Mouse (Mus musculus) forebrain, embryonic 15.5 days (tissue): ENCODE data around the gene Olfr513. TPM values are rescaled to one million over a fixed set of nuclear protein-coding genes. Genes with fewer than 3 reads are reported as not detected.

Experiments
- ATAC-seq: fragments of 200-750 bp; cut with Nextera tagmentation; replicated peaks from 2 replicates; pipeline ENCODE4 v1.8.0; 2017; ENCODE audit warnings: mild to moderate bottlenecking, moderate TSS enrichment, moderate library complexity
- H3K27ac ChIP-seq: fragments of 300-500 bp; sonication (generic); replicated peaks from 2 replicates; pipeline ENCODE4 v1.5.1; 2015; ENCODE audit warnings: mild to moderate bottlenecking, inconsistent platforms
- H3K27me3 ChIP-seq: fragments of 300-500 bp; sonication (generic); 2 replicates; pipeline ENCODE4 v1.6.1; 2015; ENCODE audit warnings: inconsistent platforms
- H3K36me3 ChIP-seq: fragments of 300-500 bp; sonication (generic); 2 replicates; pipeline ENCODE4 v1.6.1; 2015; ENCODE audit warnings: mild to moderate bottlenecking, inconsistent platforms
- H3K4me1 ChIP-seq: fragments of 300-500 bp; sonication (generic); 2 replicates; pipeline ENCODE4 v1.6.1; 2015; ENCODE audit warnings: inconsistent platforms
- H3K4me2 ChIP-seq: fragments of 300-500 bp; sonication (generic); replicated peaks from 2 replicates; pipeline ENCODE4 v1.6.1; 2015; ENCODE audit warnings: mild to moderate bottlenecking, inconsistent platforms
- H3K4me3 ChIP-seq: fragments of 300-500 bp; sonication (generic); 2 replicates; pipeline ENCODE4 v1.5.1; 2015; ENCODE audit warnings: mild to moderate bottlenecking, inconsistent platforms
- H3K9ac ChIP-seq: fragments of 300-500 bp; sonication (generic); replicated peaks from 2 replicates; pipeline ENCODE4 v1.6.1; 2015; ENCODE audit warnings: mild to moderate bottlenecking, inconsistent platforms
- H3K9me3 ChIP-seq: fragments of 300-500 bp; sonication (generic); 2 replicates; pipeline ENCODE4 v1.6.1; 2016; ENCODE audit warnings: inconsistent platforms
- WGBS: fragments of 180-500 bp; shearing (Covaris S2); methylation state at CpG from one replicate; pipeline ENCODE4 v1.1.7; 2015; ENCODE audit warnings: mixed read lengths; 5-methylcytosine and 5-hydroxymethylcytosine counted together
- polyA plus RNA-seq: library from polyadenylated mRNA; unstranded; fragments of >200 nt; fragmentation: Nextera tagmentation; extraction: Ambion mirVana; gene quantifications from 2 replicates; pipeline ENCODE4 v1.2.1, GENCODE M21; 2015

The Olfr513 gene
- not detected in 2 replicates for polyA plus RNA-seq

DNA sequence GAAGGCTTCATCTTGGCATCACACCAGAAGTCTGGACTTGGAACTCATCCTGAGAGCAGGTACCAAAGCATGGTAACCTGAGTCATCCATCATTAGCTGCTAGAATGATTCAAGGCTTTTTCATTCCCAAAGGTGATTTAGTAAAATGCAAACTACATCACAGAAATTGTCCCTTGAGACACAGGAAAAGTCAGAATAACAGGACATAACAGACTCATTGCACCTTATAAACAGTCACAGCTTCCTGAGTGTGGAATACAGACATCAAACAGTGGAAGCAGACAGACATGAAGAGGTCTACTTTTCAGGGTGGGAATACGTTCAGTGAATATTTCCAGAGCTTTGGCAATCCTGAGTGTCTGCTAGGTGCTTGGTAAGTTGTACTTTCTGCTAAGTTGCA lies at the start of gene Olfr513:
Olfr513 (plus strand) TSS at position 301 of the 400 bp plus-strand sequence.
- H3K9ac ChIP-seq = no peak within 1 kb of the TSS
- H3K4me3 ChIP-seq = no peak within 1 kb of the TSS
- WGBS = 84% methylated on average over 1 of the region's 1 CpGs
- no peak for ATAC-seq
- no peaks in the 10 kb centered on the region for H3K9me3 ChIP-seq
- no peaks in the 10 kb centered on the region for H3K4me1 ChIP-seq
- H3K4me2 ChIP-seq = no peak within 1 kb of the TSS
- no peaks in the 10 kb centered on the region for H3K36me3 ChIP-seq
- H3K27ac ChIP-seq = no peak within 1 kb of the TSS
- H3K27me3 ChIP-seq = no peaks in the 10 kb centered on the region

DNA sequence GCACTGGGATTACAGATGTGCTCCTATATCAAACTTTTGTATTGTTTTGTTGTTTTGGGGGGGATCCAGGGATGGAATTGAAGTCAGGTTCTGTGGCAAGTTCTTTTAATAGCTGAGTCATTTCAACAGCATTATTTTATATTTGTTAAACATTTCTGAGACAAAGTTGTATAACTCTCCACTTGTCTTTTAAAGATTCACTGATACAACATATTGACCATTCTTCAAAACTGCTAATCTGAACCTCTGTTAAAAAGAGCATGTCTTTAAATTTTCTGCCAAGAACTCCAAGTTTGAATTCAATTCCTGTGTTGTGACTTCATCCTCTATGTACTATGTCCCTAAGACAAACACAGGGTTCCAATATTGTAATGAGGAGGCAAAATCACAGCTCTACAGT lies 37.8 kb upstream of the Olfr513 start, which contains the start of gene Olfr512:
Olfr512 (plus strand) TSS at position 301 of the 400 bp plus-strand sequence.
- Histone ChIP-seq H3K4me1 (no peaks in the 10 kb centered on the region), H3K9me3 (no peaks in the 10 kb centered on the region), H3K27ac (no peak within 1 kb of the TSS), H3K4me3 (no peak within 1 kb of the TSS), H3K36me3 (no peaks in the 10 kb centered on the region), H3K9ac (no peak within 1 kb of the TSS), H3K27me3 (no peaks in the 10 kb centered on the region), H3K4me2 (no peak within 1 kb of the TSS)
- ATAC-seq = no peak

DNA sequence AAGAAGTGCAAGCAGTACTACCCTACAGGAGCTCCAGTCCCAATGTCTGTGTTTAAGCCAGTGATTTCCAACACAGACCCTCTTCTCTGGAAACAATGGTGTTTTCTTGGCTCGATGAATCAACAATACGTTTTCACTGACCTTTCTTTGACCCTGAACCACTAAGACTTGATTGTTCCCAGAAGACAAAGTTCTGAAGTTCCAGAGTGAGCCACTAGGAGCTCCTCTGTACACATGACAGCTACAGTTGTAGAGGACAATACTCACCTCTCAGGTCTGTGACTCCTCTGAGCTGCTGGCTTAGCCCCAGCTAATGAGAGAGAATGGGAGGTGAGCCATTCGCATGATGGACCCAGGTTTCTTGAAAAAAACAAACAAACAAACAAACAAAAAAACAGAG lies 9.6 kb downstream of the Olfr513 start:
- Histone ChIP-seq H3K36me3 (no peaks in the 10 kb centered on the region), H3K4me3 (no peak overlapping the region), H3K9me3 (no peaks in the 10 kb centered on the region), H3K9ac (no peak overlapping the region), H3K4me2 (no peak overlapping the region), H3K27ac (no peak overlapping the region), H3K4me1 (no peaks in the 10 kb centered on the region), H3K27me3 (no peaks in the 10 kb centered on the region)
- WGBS = 26% methylated on average over 3 of the region's 3 CpGs
- ATAC-seq = no peak

DNA sequence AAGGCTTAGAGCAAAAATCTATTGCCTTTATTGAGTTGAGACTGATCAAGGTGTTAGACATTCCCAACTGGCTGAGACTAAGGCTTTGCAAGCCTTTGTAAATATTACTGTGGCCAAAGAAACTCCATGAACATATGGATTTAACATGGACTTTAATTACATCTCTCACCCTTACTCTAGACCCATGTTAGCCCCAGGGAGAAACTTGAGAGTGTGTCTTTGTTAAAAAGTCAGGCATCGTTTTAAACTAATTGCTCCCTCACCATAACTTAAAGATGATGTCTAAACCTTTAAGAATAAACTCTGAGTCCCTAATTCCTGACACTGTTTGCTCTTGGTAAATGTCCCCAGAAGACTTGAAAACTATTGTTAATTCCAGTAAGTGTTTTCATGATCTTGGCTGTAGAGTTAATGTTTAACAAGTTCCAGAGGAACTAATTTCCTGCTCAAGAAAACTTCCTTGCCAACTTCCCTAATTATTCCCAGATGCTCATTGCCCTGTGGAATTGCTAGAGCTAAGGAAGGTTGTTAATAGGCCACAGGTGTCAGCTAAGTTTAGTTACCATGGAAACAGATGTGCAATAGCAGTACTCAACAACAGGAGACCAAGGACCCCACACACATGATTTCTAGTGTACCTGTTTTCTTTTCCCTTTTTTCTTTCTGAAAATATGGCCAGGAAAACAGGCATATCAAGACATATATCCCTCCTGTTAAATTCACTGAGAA lies 46.6 kb downstream of the Olfr513 start:
- no peak for ATAC-seq
- no peaks in the 10 kb centered on the region for H3K27me3 ChIP-seq
- H3K9ac ChIP-seq = no peak overlapping the region
- H3K27ac ChIP-seq = no peak overlapping the region
- H3K4me1 ChIP-seq = no peaks in the 10 kb centered on the region
- H3K9me3 ChIP-seq = no peaks in the 10 kb centered on the region
- H3K4me2 ChIP-seq = no peak overlapping the region
- no peak overlapping the region for H3K4me3 ChIP-seq
- 44% methylated on average over 1 of the region's 1 CpGs for WGBS
- H3K36me3 ChIP-seq = no peaks in the 10 kb centered on the region

Other genes starting within 250 kb of the Olfr513 start
- not detected in 2 replicates for gene Olfr502, start 225.9 kb upstream of the Olfr513 start, polyA plus RNA-seq
- not detected in 2 replicates for gene Olfr503, start 206.4 kb upstream of the Olfr513 start, polyA plus RNA-seq
- not detected in 2 replicates for gene Olfr504, start 185.2 kb upstream of the Olfr513 start, polyA plus RNA-seq
- not detected in 2 replicates for gene Olfr506, start 140.2 kb upstream of the Olfr513 start, polyA plus RNA-seq
- not detected in 2 replicates for gene Olfr507, start 129.2 kb upstream of the Olfr513 start, polyA plus RNA-seq
- gene Olfr508, start 121.0 kb upstream of the Olfr513 start, polyA plus RNA-seq = not detected in 2 replicates
- not detected in 2 replicates for gene Olfr509, start 99.1 kb upstream of the Olfr513 start, polyA plus RNA-seq
- not detected in 2 replicates for gene Olfr510, start 84.6 kb upstream of the Olfr513 start, polyA plus RNA-seq
- not detected in 2 replicates for gene Olfr512, start 37.7 kb upstream of the Olfr513 start, polyA plus RNA-seq
- not detected in 2 replicates for gene Olfr514, start 75.0 kb downstream of the Olfr513 start, polyA plus RNA-seq
- gene Olfr516, start 99.6 kb downstream of the Olfr513 start, polyA plus RNA-seq = not detected in 2 replicates
- gene Olfr517, start 121.4 kb downstream of the Olfr513 start, polyA plus RNA-seq = not detected in 2 replicates
- not detected in 2 replicates for gene Olfr518, start 134.0 kb downstream of the Olfr513 start, polyA plus RNA-seq
- gene Olfr519, start 143.4 kb downstream of the Olfr513 start, polyA plus RNA-seq = not detected in 2 replicates
- gene Nlrp10, start 179.2 kb downstream of the Olfr513 start, polyA plus RNA-seq = 0.04 TPM in 1 of 2 replicates, not detected in the other
- 85.2 and 86.8 TPM in 2 replicates for gene Eif3f, start 183.4 kb downstream of the Olfr513 start, polyA plus RNA-seq
- gene Tub, start 199.4 kb downstream of the Olfr513 start, polyA plus RNA-seq = 42.2 and 49.3 TPM in 2 replicates